Mouse (Mus musculus) neural tube, embryonic 11.5 days (tissue): ENCODE data around the gene Trim80. TPM values are rescaled to one million over a fixed set of nuclear protein-coding genes. Genes with fewer than 3 reads are reported as not detected.

Source experiments
- ATAC-seq: fragments of 200-750 bp; cut with Nextera tagmentation; 2 replicates; pipeline ENCODE4 v1.8.0; 2017; ENCODE audit warnings: moderate number of reproducible peaks, mild to moderate bottlenecking, moderate TSS enrichment, moderate library complexity; ENCODE audit not compliant: insufficient read depth, low FRiP score, low TSS enrichment
- DNase-seq: peaks from one replicate; pipeline ENCODE4 v3.0.0-alpha.2; 2015; ENCODE audit warnings: low spot score
- H3K27ac ChIP-seq: fragments of 300-500 bp; sonication (generic); 2 replicates; pipeline ENCODE4 v1.5.1; 2014; ENCODE audit warnings: low read depth, mild to moderate bottlenecking, low read length
- H3K27me3 ChIP-seq: fragments of 300-500 bp; sonication (generic); 2 replicates; pipeline ENCODE4 v1.6.1; 2014; ENCODE audit warnings: mild to moderate bottlenecking, low read length, mixed read lengths; ENCODE audit not compliant: control insufficient read depth, insufficient read depth
- H3K36me3 ChIP-seq: fragments of 300-500 bp; sonication (generic); 2 replicates; pipeline ENCODE4 v1.6.1; 2014; ENCODE audit warnings: mild to moderate bottlenecking, low read length, moderate library complexity, mixed read lengths; ENCODE audit not compliant: control insufficient read depth, insufficient read depth
- H3K4me1 ChIP-seq: fragments of 300-500 bp; sonication (generic); 2 replicates; pipeline ENCODE4 v1.6.1; 2014; ENCODE audit warnings: low read length, mixed read lengths; ENCODE audit not compliant: control insufficient read depth, insufficient read depth
- H3K4me2 ChIP-seq: fragments of 300-500 bp; sonication (generic); 2 replicates; pipeline ENCODE4 v1.6.1; 2014; ENCODE audit warnings: low read depth, mild to moderate bottlenecking, moderate library complexity
- H3K4me3 ChIP-seq: fragments of 300-500 bp; sonication (generic); 2 replicates; pipeline ENCODE4 v1.5.1; 2014; ENCODE audit warnings: low read depth, low read length
- H3K9ac ChIP-seq: fragments of 300-500 bp; sonication (generic); 2 replicates; pipeline ENCODE4 v1.6.1; 2014; ENCODE audit warnings: mild to moderate bottlenecking, low read length
- H3K9me3 ChIP-seq: fragments of 300-500 bp; sonication (generic); 2 replicates; pipeline ENCODE4 v1.6.1; 2016; ENCODE audit warnings: low read length; ENCODE audit not compliant: control insufficient read depth
- whole genome bisulfite sequencing: fragments of 180-500 bp; shearing (Covaris S2); extraction: QIAGEN DNeasy Blood & Tissue Kit; methylation state at CpG from one replicate; pipeline ENCODE4 v1.1.7; 2014; 5-methylcytosine and 5-hydroxymethylcytosine counted together
- polyA plus RNA-seq: library from polyadenylated mRNA; unstranded; fragments of >200 nt; fragmentation: Nextera tagmentation; extraction: Ambion mirVana; gene quantifications from 2 replicates; pipeline ENCODE4 v1.2.1, GENCODE M21; 2014

The Trim80 gene
- polyA plus RNA-seq, 1 experiment from 2014 or later = not detected

- no peak overlapping the region for H3K27ac ChIP-seq
- ATAC-seq (no peak), DNase-seq (no peak)
- no peak overlapping the region for H3K4me2 ChIP-seq
- 83% methylated on average over 7 of the region's 7 CpGs for WGBS
- H3K4me3 ChIP-seq = no peak overlapping the region
- H3K36me3 ChIP-seq = peaks cover 3% of the 10 kb centered on the region; the same call in 1 of the 2 replicates
- no peak overlapping the region for H3K9ac ChIP-seq
- H3K27me3 ChIP-seq = no peaks in the 10 kb centered on the region
- H3K9me3 ChIP-seq = no peaks in the 10 kb centered on the region
- H3K4me1 ChIP-seq = 0 out of 2 replicates have a peak, but pooled peaks cover 6% of the 10 kb centered on the region
Measured at GRCm38 (mm10) chr11:115424666-115425065, 15.7 kb upstream of the Trim80 start.

GRCm38 (mm10) chr11:115425671-115426070, 14.7 kb upstream of the Trim80 start:
- H3K27me3 ChIP-seq = no peaks in the 10 kb centered on the region
- 0 out of 2 replicates have a peak, but pooled peaks cover 6% of the 10 kb centered on the region for H3K4me1 ChIP-seq
- H3K4me3 ChIP-seq = no peak overlapping the region
- DNase-seq = no peak
- H3K9me3 ChIP-seq = no peaks in the 10 kb centered on the region
- no peak overlapping the region for H3K27ac ChIP-seq
- WGBS = 87% methylated on average over 6 of the region's 6 CpGs
- peaks cover 8% of the 10 kb centered on the region for H3K36me3 ChIP-seq
- H3K9ac ChIP-seq = no peak overlapping the region
- no peak for ATAC-seq
- H3K4me2 ChIP-seq = no peak overlapping the region

GRCm38 (mm10) chr11:115427482-115428331, 12.6 kb upstream of the Trim80 start:
- peak; percentile 84 for DNase-seq
- ATAC-seq = peak; percentile 38; the same call in 1 of the 2 replicates
- no peak overlapping the region for H3K4me3 ChIP-seq
- WGBS = 34% methylated on average over 20 of the region's 20 CpGs
- H3K9me3 ChIP-seq = no peaks in the 10 kb centered on the region
- H3K36me3 ChIP-seq = peaks cover 8% of the 10 kb centered on the region
- H3K27ac ChIP-seq = peak overlapping the region; percentile 2
- H3K4me1 ChIP-seq = no peaks in the 10 kb centered on the region
- no peak overlapping the region for H3K4me2 ChIP-seq
- H3K27me3 ChIP-seq = no peaks in the 10 kb centered on the region
- H3K9ac ChIP-seq = peak overlapping the region; percentile 9; the same call in 1 of the 2 replicates

GRCm38 (mm10) chr11:115429307-115429706, 11.0 kb upstream of the Trim80 start:
- DNase-seq (no peak), ATAC-seq (no peak)
- peaks cover 8% of the 10 kb centered on the region for H3K36me3 ChIP-seq
- no peaks in the 10 kb centered on the region for H3K4me1 ChIP-seq
- no peak overlapping the region for H3K4me3 ChIP-seq
- no peak overlapping the region for H3K4me2 ChIP-seq
- H3K27me3 ChIP-seq = no peaks in the 10 kb centered on the region
- no peak overlapping the region for H3K27ac ChIP-seq
- H3K9ac ChIP-seq = no peak overlapping the region
- WGBS = 91% methylated on average over 7 of the region's 7 CpGs
- H3K9me3 ChIP-seq = no peaks in the 10 kb centered on the region

GRCm38 (mm10) chr11:115430561-115430960, 9.8 kb upstream of the Trim80 start:
- WGBS = 96% methylated on average over 6 of the region's 6 CpGs
- peaks cover 8% of the 10 kb centered on the region for H3K36me3 ChIP-seq
- H3K4me3 ChIP-seq = no peak overlapping the region
- H3K9me3 ChIP-seq = no peaks in the 10 kb centered on the region
- no peaks in the 10 kb centered on the region; the same call in 1 of the 2 replicates for H3K4me1 ChIP-seq
- ATAC-seq (no peak), DNase-seq (no peak)
- H3K27ac ChIP-seq = no peak overlapping the region
- no peak overlapping the region for H3K4me2 ChIP-seq
- no peak overlapping the region for H3K9ac ChIP-seq
- no peaks in the 10 kb centered on the region for H3K27me3 ChIP-seq

GRCm38 (mm10) chr11:115432814-115433213, 7.5 kb upstream of the Trim80 start:
- no peak overlapping the region for H3K9ac ChIP-seq
- ATAC-seq (no peak), DNase-seq (no peak)
- no peak overlapping the region for H3K4me2 ChIP-seq
- H3K27me3 ChIP-seq = no peaks in the 10 kb centered on the region
- WGBS = 90% methylated on average over 4 of the region's 4 CpGs
- H3K4me1 ChIP-seq = no peaks in the 10 kb centered on the region; the same call in 1 of the 2 replicates
- H3K27ac ChIP-seq = no peak overlapping the region
- H3K9me3 ChIP-seq = no peaks in the 10 kb centered on the region
- no peak overlapping the region for H3K4me3 ChIP-seq
- peaks cover 8% of the 10 kb centered on the region for H3K36me3 ChIP-seq

- H3K4me1 ChIP-seq = no peaks in the 10 kb centered on the region; the same call in 1 of the 2 replicates
- 81% methylated on average over 6 of the region's 6 CpGs for WGBS
Measured at GRCm38 (mm10) chr11:115433342-115433741, 7.0 kb upstream of the Trim80 start.

GRCm38 (mm10) chr11:115435596-115436337, 4.6 kb upstream of the Trim80 start:
- H3K4me3 ChIP-seq = peak overlapping the region; percentile 16
- no peaks in the 10 kb centered on the region; the same call in 1 of the 2 replicates for H3K4me1 ChIP-seq
- no peaks in the 10 kb centered on the region for H3K27me3 ChIP-seq
- no peak for ATAC-seq
- H3K9me3 ChIP-seq = no peaks in the 10 kb centered on the region
- H3K36me3 ChIP-seq = no peaks in the 10 kb centered on the region; the same call in none of the 2 replicates
- peak overlapping the region; percentile 43 for H3K4me2 ChIP-seq
- 5% methylated on average over 31 of the region's 31 CpGs for WGBS
- DNase-seq = peak; percentile 55
- H3K9ac ChIP-seq = peak overlapping the region; percentile 44
- H3K27ac ChIP-seq = no peak overlapping the region

More at GRCm38 (mm10) chr11:115433342-115433741, 7.0 kb upstream of the Trim80 start:
- Histone ChIP-seq H3K9me3 (no peaks in the 10 kb centered on the region), H3K4me2 (no peak overlapping the region), H3K27me3 (no peaks in the 10 kb centered on the region), H3K4me3 (no peak overlapping the region), H3K9ac (no peak overlapping the region), H3K27ac (no peak overlapping the region), H3K36me3 (peaks cover 8% of the 10 kb centered on the region)
- DNase-seq (no peak), ATAC-seq (no peak)
